Mouse (Mus musculus) monocyte, adult 5-6 weeks (primary cell): ENCODE results near the gene Foxn1. TPM values are rescaled to one million over a fixed set of nuclear protein-coding genes. Genes with fewer than 3 reads are reported as not detected.

Source experiments
- total RNA-seq: library from RNA; stranded (forward); fragments of 200-1000, 200-491, 200-594 nt; gene quantifications from 3 replicates; pipeline ENCODE4 v1.2.3, GENCODE M21; 2017

Gene Foxn1
- total RNA-seq, 1 experiment from 2014 or later, result not detected

Other genes starting within 250 kb of the Foxn1 start
- gene Traf4, start 221.0 kb downstream of the Foxn1 start, total RNA-seq, result 3.6 to 4.9 TPM (median 3.6 TPM) in 3 replicates
- 2.5 to 4.3 TPM (median 2.8 TPM) in 3 replicates for gene Nek8, start 209.9 kb downstream of the Foxn1 start, total RNA-seq
- gene Tlcd1, start 209.8 kb downstream of the Foxn1 start, total RNA-seq, result 2.5 to 4.6 TPM (median 2.9 TPM) in 3 replicates
- 1,700 to 2,580 TPM (median 2,203 TPM) in 3 replicates for gene Rpl23a, start 203.0 kb downstream of the Foxn1 start, total RNA-seq
- not detected in 3 replicates for gene Rab34, start 198.1 kb downstream of the Foxn1 start, total RNA-seq
- not detected in 3 replicates for gene Proca1, start 193.2 kb downstream of the Foxn1 start, total RNA-seq
- 43.1 to 61.5 TPM (median 48.3 TPM) in 3 replicates for gene Sdf2, start 140.8 kb downstream of the Foxn1 start, total RNA-seq
- gene Supt6, start 140.6 kb downstream of the Foxn1 start, total RNA-seq, result 54.5 to 84.6 TPM (median 59.8 TPM) in 3 replicates
- gene 2610507B11Rik, start 124.8 kb downstream of the Foxn1 start, total RNA-seq, result 77.6 to 107 TPM (median 97.1 TPM) in 3 replicates
- gene BC030499, start 95.7 kb downstream of the Foxn1 start, total RNA-seq, result 1.2 TPM in 1 of 3 replicates, not detected in the others
- gene Spag5, start 85.0 kb downstream of the Foxn1 start, total RNA-seq, result 0.64 to 3.1 TPM (median 1.4 TPM) in 3 replicates
- 0.78 to 8.6 TPM (median 1.3 TPM) in 3 replicates for gene Aldoc, start 63.6 kb downstream of the Foxn1 start, total RNA-seq
- gene Pigs, start 58.1 kb downstream of the Foxn1 start, total RNA-seq, result 17.5 to 25.1 TPM (median 18.5 TPM) in 3 replicates
- 88.0 to 122 TPM (median 99.7 TPM) in 3 replicates for gene Unc119, start 43.1 kb downstream of the Foxn1 start, total RNA-seq
- gene Slc13a2, start 35.7 kb upstream of the Foxn1 start, total RNA-seq, result not detected in 3 replicates
- gene Slc46a1, start 79.1 kb upstream of the Foxn1 start, total RNA-seq, result 0.38 to 0.58 TPM in 2 of 3 replicates, not detected in the other
- 0.78 TPM in 1 of 3 replicates, not detected in the others for gene Sarm1, start 111.2 kb upstream of the Foxn1 start, total RNA-seq
- gene Vtn, start 112.5 kb upstream of the Foxn1 start, total RNA-seq, result not detected in 3 replicates
- not detected in 3 replicates for gene Sebox, start 116.9 kb upstream of the Foxn1 start, total RNA-seq
- 23.4 to 38.7 TPM (median 34.2 TPM) in 3 replicates for gene Tmem199, start 125.6 kb upstream of the Foxn1 start, total RNA-seq
- gene Poldip2, start 125.6 kb upstream of the Foxn1 start, total RNA-seq, result 18.0 to 27.4 TPM (median 21.5 TPM) in 3 replicates
- 5.4 to 8.8 TPM (median 8.3 TPM) in 3 replicates for gene Tnfaip1, start 149.8 kb upstream of the Foxn1 start, total RNA-seq
- gene Ift20, start 149.8 kb upstream of the Foxn1 start, total RNA-seq, result 133 to 162 TPM (median 149 TPM) in 3 replicates
- 1.8 to 6.2 TPM (median 4.5 TPM) in 3 replicates for gene Tmem97, start 164.2 kb upstream of the Foxn1 start, total RNA-seq